Mouse (Mus musculus): ENCODE data around the gene Esf1.
"Not testable (repeated sequence)": the region's sequence is repeated elsewhere in the genome, so short reads cannot be mapped to it uniquely, and the experiment has no call there.

Esf1 gene

DNA sequence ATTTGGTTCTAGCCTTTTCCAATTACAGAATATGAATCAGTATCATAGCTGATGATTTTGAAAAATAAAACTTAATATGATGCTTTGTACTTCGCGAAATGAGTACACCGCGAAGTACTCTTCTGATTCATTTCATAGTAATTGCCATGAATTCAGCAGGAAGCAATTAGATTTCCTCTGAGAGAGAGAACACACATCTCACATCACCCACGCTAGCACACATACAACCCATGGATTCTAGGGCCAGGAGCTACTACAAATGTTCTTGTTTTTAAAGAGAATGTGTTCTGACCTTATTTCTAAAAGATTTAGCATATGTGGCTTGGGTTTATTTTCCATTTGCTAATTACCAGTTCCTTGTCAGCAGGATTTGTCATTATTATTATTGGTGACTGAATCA is 76.9 kb downstream of the Esf1 start:
- DNase-seq, result no peak

DNA sequence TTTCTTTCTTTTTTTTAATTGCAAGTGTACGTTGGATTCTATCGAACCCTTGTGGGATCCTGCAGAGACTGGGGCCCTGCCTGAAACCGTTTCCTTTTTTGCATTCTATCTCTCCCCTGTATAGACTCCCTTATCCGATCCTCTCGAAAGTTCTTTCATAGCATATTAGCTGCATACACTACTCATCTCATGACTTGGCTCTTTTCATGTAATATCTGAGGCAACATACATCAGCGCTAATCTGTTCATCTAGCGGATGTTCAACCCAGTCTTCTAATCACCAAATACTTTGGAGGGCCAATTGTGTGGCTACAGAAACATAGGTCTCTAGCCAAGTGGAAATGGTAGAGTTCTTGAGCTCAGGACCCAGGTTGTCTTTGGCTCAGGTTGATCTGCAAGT is 86.1 kb downstream of the Esf1 start:
- DNase-seq, result no peak

DNA sequence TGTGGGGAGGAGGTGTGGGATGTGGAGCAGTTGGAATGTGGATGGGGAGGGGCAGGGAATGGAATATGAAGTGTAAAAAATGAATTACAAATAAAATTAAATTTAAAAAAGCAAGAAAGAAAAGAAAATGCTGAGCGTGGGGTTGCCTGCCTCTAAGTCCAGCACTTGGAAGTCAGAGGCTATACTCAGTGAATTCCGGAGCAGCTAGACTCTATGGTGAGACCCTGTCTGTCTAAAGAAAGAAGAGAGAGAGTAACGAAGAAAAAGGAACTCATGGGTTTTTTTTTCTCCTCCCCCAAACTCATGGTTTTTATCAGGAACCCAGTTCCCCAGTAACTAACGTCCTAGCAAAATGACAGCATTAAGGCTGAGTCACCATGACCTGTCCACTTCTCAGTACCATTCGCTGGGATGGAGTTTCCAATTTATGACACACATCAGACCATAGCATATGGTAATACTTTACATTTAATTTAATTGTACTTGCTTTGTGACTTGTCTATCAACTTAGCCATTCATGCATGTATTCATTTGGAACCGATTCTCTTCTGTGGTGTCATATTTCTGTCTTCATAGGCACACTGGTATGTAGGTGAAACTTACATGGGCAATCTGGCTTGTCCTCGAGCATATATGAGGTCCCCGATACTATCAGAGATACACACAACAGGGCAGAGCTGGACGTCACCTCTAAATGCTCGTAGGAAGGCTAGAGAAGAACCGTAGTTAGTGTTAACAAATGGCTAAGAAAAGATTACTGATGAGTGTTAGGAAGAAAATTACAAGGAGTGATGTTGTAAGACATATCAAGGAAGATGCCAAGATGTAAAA is 89.4 kb downstream of the Esf1 start:
- no peak for DNase-seq

DNA sequence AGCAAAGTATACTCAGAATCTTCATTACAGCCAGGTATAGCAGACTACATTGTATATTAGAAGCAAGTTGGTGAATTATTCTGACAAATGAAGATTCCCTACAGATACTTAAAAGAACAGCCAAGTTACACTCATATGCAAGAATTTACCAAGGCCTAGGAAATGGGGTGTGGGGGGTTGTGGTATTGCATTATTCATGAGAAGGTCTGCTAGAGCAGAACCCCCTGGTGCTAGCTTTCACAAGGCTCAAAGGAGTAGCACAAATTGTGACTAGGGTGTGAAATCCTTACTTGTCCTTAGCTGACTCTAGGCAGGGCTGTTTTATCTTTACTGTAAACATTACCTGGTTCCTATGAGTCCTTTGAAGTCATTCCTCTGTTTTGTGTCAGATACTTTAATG is 91.1 kb downstream of the Esf1 start:
- not testable (repeated sequence) for DNase-seq

DNA sequence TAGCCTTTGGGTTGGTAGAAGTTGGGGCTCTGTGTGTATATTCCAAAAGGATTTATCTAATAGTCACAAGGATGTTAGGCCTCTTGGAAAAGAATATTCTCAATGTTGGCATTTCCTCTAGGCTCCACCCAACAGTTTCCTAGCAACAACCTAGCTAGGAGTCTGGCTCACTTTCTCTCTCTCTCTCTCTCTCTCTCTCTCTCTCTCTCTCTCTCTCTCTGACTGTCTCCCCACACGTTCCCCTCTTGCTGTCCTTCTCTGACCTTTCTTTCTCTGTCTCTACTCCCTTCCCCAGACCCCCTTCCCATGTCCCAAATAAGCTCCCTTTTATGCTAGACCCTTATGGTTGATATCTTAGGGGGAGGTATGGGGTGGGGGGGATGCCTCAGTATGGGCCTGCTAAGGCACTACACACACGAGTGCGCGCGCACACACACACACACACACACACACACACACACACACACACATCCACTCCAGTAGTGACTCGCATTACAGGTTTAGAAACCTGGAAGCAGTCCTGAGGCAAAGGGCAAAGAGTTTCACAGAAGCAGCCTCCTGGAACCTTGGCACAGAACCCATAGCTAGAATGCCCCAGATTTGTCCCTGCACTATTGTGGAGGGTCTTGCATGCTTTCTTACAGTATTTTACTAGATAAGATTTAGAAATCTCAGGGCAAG is 91.6 kb downstream of the Esf1 start:
- DNase-seq, result no peak

DNA sequence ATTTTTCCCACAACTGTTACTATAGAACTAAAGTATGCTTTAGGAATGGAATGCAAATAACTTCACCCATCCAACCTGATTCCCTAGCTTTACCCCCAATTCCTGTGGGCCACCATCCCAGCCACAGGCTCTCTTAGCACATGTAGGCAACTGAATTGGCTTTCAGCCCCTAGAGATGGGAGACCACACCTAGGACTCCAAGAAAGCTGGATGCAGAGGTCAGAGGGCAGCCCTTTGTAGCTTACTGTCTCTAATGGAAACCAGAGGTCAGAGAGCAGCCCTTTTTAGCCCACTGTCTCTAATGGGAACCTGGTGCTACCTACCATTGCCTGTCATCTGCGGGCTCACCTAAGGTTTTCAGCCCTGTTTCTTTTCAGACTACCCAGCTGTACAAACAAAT is 92.9 kb downstream of the Esf1 start:
- no peak for DNase-seq

DNA sequence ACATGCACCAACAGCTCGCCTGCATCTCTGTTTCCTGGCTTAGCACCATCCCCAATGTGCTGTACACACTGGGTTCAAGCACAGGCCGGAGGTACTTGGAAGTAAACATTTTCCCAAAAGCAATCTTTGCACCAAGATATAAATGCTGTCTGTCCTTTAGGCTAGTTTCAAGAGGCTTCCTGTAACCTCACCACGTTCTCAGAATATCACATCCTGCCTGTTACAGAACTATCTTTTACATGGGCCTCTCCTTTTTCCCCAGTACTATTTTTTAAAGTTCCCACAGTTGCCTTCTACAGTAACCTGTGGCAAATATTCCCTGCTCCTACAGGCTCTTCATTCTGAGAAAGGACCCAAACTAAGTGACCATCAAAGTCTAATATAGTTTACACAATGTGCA is 95.2 kb downstream of the Esf1 start:
- DNase-seq, result no peak

Data from cerebellum, adult 18-20 months (tissue).